Mouse (Mus musculus): ENCODE results near the gene Gm13276. TPM values are rescaled to one million over a fixed set of nuclear protein-coding genes. Genes with fewer than 3 reads are reported as not detected.
"Not testable (repeated sequence)": the region's sequence is repeated elsewhere in the genome, so short reads cannot be mapped to it uniquely, and the experiment has no call there.

Gm13276 gene
- total and polyA plus RNA-seq, 3 experiments = not detected

DNA sequence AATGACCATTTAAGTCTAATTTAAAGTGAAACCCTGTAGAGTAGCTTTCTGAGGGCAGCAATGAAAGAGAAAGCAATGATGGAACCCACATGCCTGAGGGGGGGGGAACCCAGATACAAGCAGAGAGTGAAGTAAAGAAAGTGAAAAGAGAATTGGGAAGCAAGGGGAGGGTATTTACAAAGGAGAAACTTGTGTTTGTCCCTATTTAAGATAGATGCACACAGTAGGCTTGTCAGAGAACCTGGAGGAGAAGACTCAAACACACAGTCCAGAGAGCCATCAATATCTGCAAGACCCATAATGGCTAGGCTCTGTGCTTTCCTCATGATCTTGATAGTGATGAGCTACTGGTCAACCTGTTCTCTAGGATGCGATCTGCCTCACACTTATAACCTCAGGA, 34.1 kb downstream of the Gm13276 start, which contains the start of gene Ifna11:
Gene Ifna11 (plus strand): TSS at position 301 of the 400 bp plus-strand sequence.
- no peaks in the 10 kb centered on the region for H3K79me2 ChIP-seq (ENCODE audit: control insufficient read depth, insufficient read depth, low read length, poor library complexity)
- no peak within 1 kb of the TSS for H3K4me3 ChIP-seq (ENCODE audit: control insufficient read depth in 1 of 2, insufficient read depth in 1 of 2, low read depth in 2 of 2, low read length in 2 of 2)

DNA sequence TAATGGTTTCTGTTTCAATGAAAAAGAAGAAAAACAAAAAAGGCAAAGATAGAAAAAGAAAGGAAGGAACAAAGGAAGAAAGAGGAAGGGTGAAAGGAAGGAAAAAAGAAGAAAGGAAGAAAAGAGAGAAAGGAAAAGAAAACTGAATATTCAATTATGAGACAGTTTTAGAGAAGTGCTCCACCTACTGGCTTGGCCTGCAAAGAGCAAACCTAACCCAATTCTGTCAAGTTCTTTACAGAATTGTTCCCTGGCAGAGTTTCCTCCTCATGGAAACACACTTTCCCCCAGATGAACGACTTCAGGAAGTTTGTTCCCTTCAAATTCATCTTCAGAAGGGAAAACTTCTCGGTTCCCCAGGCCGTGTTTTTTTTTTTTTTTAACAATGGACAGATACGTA, 37.5 kb downstream of the Gm13276 start:
- Histone ChIP-seq H3K4me1 (ENCODE audit: control insufficient read depth in 1 of 2, insufficient read depth in 2 of 2, low read length in 2 of 2) (no peaks in the 10 kb centered on the region), H3K27me3 (ENCODE audit: control insufficient read depth in 1 of 2, insufficient read depth in 2 of 2, low read length in 2 of 2) (peaks cover 0 to 8% of the 10 kb centered on the region in 2 experiments; a peak in 3 of 4 replicates), H3K9ac (ENCODE audit: control insufficient read depth, low read depth, low read length, poor library complexity, severe bottlenecking) (no peak overlapping the region), H3K36me3 (ENCODE audit: control insufficient read depth in 1 of 2, insufficient read depth in 2 of 2, low read length in 2 of 2) (no peaks in the 10 kb centered on the region), H3K9me3 (replicated peaks; ENCODE audit: insufficient read depth, low read length) (no peaks in the 10 kb centered on the region), H3K4me3 (ENCODE audit: control insufficient read depth in 1 of 2, insufficient read depth in 1 of 2, low read depth in 2 of 2, low read length in 2 of 2) (no peak overlapping the region), H3K79me2 (ENCODE audit: control insufficient read depth, insufficient read depth, low read length, poor library complexity) (no peaks in the 10 kb centered on the region), H3K27ac (ENCODE audit: control insufficient read depth, low read depth, low read length) (no peak overlapping the region)
- DNase-seq (ENCODE audit: low read depth, low spot score) = peak; percentile 15
- TF ChIP-seq CHD2 (IDR thresholded peaks at IDR 0.05; ENCODE audit: low read length) (no peak), SIN3A (IDR thresholded peaks at IDR 0.05; ENCODE audit: low read length) (no peak), CTCF (IDR thresholded peaks at IDR 0.05 in 2 of 3, conservative IDR thresholded peaks at IDR 0.05 in 1 of 3; ENCODE audit: control insufficient read depth in 1 of 3, insufficient read depth in 1 of 3, low read depth in 2 of 3, low read length in 3 of 3, poor library complexity in 1 of 3, severe bottlenecking in 1 of 3) (peak in 2 of 3 experiments; percentile 52 to 55; a peak in 4 of 6 replicates)

More for the DNA sequence above, 34.1 kb downstream of the Gm13276 start, which contains the start of gene Ifna11:
- no peak for DNase-seq (ENCODE audit: low read depth, low spot score)
- no peak for TF ChIP-seq JUND (IDR thresholded peaks at IDR 0.05; ENCODE audit: low read depth, low read length)
- TF ChIP-seq CHD1 (IDR thresholded peaks at IDR 0.05; ENCODE audit: low read depth, low read length) = no peak
- no peak for TF ChIP-seq POLR2AphosphoS5 (IDR thresholded peaks at IDR 0.05; ENCODE audit: borderline replicate concordance, low read depth, low read length)
- no peaks in the 10 kb centered on the region for H3K36me3 ChIP-seq (ENCODE audit: control insufficient read depth in 1 of 2, insufficient read depth in 2 of 2, low read length in 2 of 2)
- H3K27ac ChIP-seq (ENCODE audit: control insufficient read depth, low read depth, low read length) = no peak within 1 kb of the TSS
- no peaks in the 10 kb centered on the region for H3K9me3 ChIP-seq (replicated peaks; ENCODE audit: insufficient read depth, low read length)
- H3K9ac ChIP-seq (ENCODE audit: control insufficient read depth, low read depth, low read length, poor library complexity, severe bottlenecking) = no peak within 1 kb of the TSS
- H3K4me1 ChIP-seq (ENCODE audit: control insufficient read depth in 1 of 2, insufficient read depth in 2 of 2, low read length in 2 of 2) = no peaks in the 10 kb centered on the region
- H3K27me3 ChIP-seq (ENCODE audit: control insufficient read depth in 1 of 2, insufficient read depth in 2 of 2, low read length in 2 of 2) = peaks cover 2 to 17% of the 10 kb centered on the region in 2 experiments; a peak in 3 of 4 replicates

DNA sequence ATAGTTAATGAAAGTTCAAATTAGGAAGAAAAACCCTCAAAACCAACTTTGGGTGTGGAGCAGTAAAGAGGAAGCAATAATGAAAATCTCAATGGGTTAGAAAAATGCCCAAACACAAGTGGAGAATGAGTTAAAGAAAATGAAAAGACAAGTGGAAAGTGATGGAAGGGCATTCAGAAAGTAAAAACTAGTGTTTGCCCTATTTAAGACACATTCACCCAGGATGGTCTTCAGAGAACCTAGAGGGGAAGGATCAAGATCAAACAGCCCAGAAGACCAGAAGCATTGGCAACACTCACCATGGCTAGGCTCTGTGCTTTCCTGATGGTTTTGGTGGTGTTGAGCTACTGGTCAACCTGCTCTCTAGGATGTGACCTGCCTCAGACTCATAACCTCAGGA, 41.6 kb downstream of the Gm13276 start, which contains the start of gene Ifna6:
Gene Ifna6 (plus strand): TSS at position 301 of the 400 bp plus-strand sequence.
- H3K9me3 ChIP-seq (replicated peaks; ENCODE audit: insufficient read depth, low read length); H3K4me3 ChIP-seq (ENCODE audit: control insufficient read depth in 1 of 2, insufficient read depth in 1 of 2, low read depth in 2 of 2, low read length in 2 of 2); DNase-seq (ENCODE audit: low read depth, low spot score); H3K27ac ChIP-seq (ENCODE audit: control insufficient read depth, low read depth, low read length); H3K36me3 ChIP-seq (ENCODE audit: control insufficient read depth in 1 of 2, insufficient read depth in 2 of 2, low read length in 2 of 2); H3K27me3 ChIP-seq (ENCODE audit: control insufficient read depth in 1 of 2, insufficient read depth in 2 of 2, low read length in 2 of 2); H3K4me1 ChIP-seq (ENCODE audit: control insufficient read depth in 1 of 2, insufficient read depth in 2 of 2, low read length in 2 of 2); H3K79me2 ChIP-seq (ENCODE audit: control insufficient read depth, insufficient read depth, low read length, poor library complexity); H3K9ac ChIP-seq (ENCODE audit: control insufficient read depth, low read depth, low read length, poor library complexity, severe bottlenecking): not testable (repeated sequence)

DNA sequence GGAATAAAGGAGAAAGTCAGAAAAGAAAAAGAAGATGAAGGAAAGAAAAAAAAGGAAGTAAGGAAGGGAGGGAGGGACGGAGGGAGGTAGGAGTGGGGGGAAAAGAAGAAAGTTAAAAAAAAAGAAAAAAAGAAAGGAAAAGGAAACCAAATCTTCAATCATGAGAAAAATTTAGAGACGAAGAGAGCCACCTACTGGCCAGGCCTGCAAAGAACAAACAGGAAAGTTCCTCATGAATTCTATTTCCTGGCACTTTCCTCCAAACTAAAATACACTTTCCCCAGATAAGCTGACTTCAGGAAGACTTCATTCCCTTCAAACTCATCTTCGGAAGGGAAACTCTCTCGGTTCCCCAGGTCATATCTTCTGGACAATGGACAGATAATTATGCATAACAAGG, 45.0 kb downstream of the Gm13276 start:
- H3K9ac ChIP-seq (ENCODE audit: control insufficient read depth, low read depth, low read length, poor library complexity, severe bottlenecking) = no peak overlapping the region
- peaks cover 5 to 11% of the 10 kb centered on the region in 2 experiments for H3K27me3 ChIP-seq (ENCODE audit: control insufficient read depth in 1 of 2, insufficient read depth in 2 of 2, low read length in 2 of 2)
- 0 out of 2 replicates have a peak, but pooled peaks have one; percentile 9 for TF ChIP-seq ETS1 (IDR thresholded peaks at IDR 0.05; ENCODE audit: low read depth, low read length)
- no peak for TF ChIP-seq POLR2A (IDR thresholded peaks at IDR 0.05; ENCODE audit: control insufficient read depth in 1 of 2, insufficient read depth in 1 of 2, low read depth in 1 of 2, low read length in 2 of 2, poor library complexity in 1 of 2)
- no peak for TF ChIP-seq ELF1 (IDR thresholded peaks at IDR 0.05; ENCODE audit: low read depth, low read length)
- TF ChIP-seq SMC3 (IDR thresholded peaks at IDR 0.05; ENCODE audit: low read depth, low read length) = peak; percentile 27
- peak; percentile 83 for TF ChIP-seq ZNF384 (IDR thresholded peaks at IDR 0.05; ENCODE audit: low read depth, low read length)
- TF ChIP-seq RAD21 (IDR thresholded peaks at IDR 0.05; ENCODE audit: low read depth, low read length) = peak; percentile 38
- TF ChIP-seq CTCF (IDR thresholded peaks at IDR 0.05 in 2 of 3, conservative IDR thresholded peaks at IDR 0.05 in 1 of 3; ENCODE audit: control insufficient read depth in 1 of 3, insufficient read depth in 1 of 3, low read depth in 2 of 3, low read length in 3 of 3, poor library complexity in 1 of 3, severe bottlenecking in 1 of 3) = peak in 2 of 3 experiments; percentile 57 to 76; a peak in 4 of 6 replicates
- TF ChIP-seq JUND (IDR thresholded peaks at IDR 0.05; ENCODE audit: low read depth, low read length) = peak; percentile 50; the same call in 1 of the 2 replicates
- no peaks in the 10 kb centered on the region for H3K9me3 ChIP-seq (replicated peaks; ENCODE audit: insufficient read depth, low read length)
- H3K27ac ChIP-seq (ENCODE audit: control insufficient read depth, low read depth, low read length) = no peak overlapping the region
- H3K4me1 ChIP-seq (ENCODE audit: control insufficient read depth in 1 of 2, insufficient read depth in 2 of 2, low read length in 2 of 2) = no peaks in the 10 kb centered on the region
- no peaks in the 10 kb centered on the region for H3K79me2 ChIP-seq (ENCODE audit: control insufficient read depth, insufficient read depth, low read length, poor library complexity)
- no peaks in the 10 kb centered on the region for H3K36me3 ChIP-seq (ENCODE audit: control insufficient read depth in 1 of 2, insufficient read depth in 2 of 2, low read length in 2 of 2)
- peak; percentile 48 for DNase-seq (ENCODE audit: low read depth, low spot score)
- H3K4me3 ChIP-seq (ENCODE audit: control insufficient read depth in 1 of 2, insufficient read depth in 1 of 2, low read depth in 2 of 2, low read length in 2 of 2) = no peak overlapping the region

DNA sequence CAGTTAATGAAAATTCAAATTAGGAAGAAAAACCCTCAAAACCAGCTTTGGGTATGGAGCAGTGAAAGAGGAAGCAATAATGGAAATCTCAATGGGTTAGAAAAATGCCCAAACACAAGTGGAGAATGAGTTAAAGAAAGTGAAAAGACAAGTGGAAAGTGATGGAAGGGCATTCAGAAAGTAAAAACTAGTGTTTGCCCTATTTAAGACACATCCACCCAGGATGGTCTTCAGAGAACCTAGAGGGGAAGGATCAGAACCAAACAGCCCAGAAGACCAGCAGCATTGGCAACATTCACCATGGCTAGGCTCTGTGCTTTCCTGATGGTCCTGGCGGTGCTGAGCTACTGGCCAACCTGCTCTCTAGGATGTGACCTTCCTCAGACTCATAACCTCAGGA, 49.7 kb downstream of the Gm13276 start, which contains the start of gene Ifna5:
Gene Ifna5 (plus strand): TSS at position 301 of the 400 bp plus-strand sequence.
- not testable (repeated sequence) for H3K9ac ChIP-seq (ENCODE audit: control insufficient read depth, low read depth, low read length, poor library complexity, severe bottlenecking); H3K79me2 ChIP-seq (ENCODE audit: control insufficient read depth, insufficient read depth, low read length, poor library complexity); H3K4me3 ChIP-seq (ENCODE audit: control insufficient read depth in 1 of 2, insufficient read depth in 1 of 2, low read depth in 2 of 2, low read length in 2 of 2); H3K27ac ChIP-seq (ENCODE audit: control insufficient read depth, low read depth, low read length); H3K9me3 ChIP-seq (replicated peaks; ENCODE audit: insufficient read depth, low read length); H3K4me1 ChIP-seq (ENCODE audit: control insufficient read depth in 1 of 2, insufficient read depth in 2 of 2, low read length in 2 of 2); DNase-seq (ENCODE audit: low read depth, low spot score); H3K36me3 ChIP-seq (ENCODE audit: control insufficient read depth in 1 of 2, insufficient read depth in 2 of 2, low read length in 2 of 2)
- peaks cover 11 to 18% of the 10 kb centered on the region in 2 experiments for H3K27me3 ChIP-seq (ENCODE audit: control insufficient read depth in 1 of 2, insufficient read depth in 2 of 2, low read length in 2 of 2)
